8 mouse cellular contexts compared by ENCODE assay signal in genomic region chr1:56972251-56972949, GRCm38 (mm10). TPM values are rescaled to one million over a fixed set of nuclear protein-coding genes. Genes with fewer than 3 reads are reported as not detected.
A peak's percentile ranks its signal among the peaks of the same experiment; 100 is the strongest.
DNase-seq lines count a peak whose midpoint lies in the region; ATAC-seq and TF ChIP-seq lines count a peak whose summit lies in the region.

No protein-coding gene starts in this region.

- no peaks in the 10 kb centered on the region for H3K9me3 ChIP-seq in E14TG2a.4 (ENCODE audit: low read length)
- H3K9me3 ChIP-seq in embryonic facial prominence, embryonic 10.5 days, result no peaks in the 10 kb centered on the region
- no peaks in the 10 kb centered on the region for H3K9me3 ChIP-seq in heart, embryonic 12.5 days (replicated peaks)
- no peaks in the 10 kb centered on the region for H3K9me3 ChIP-seq in kidney, postnatal 0 days (replicated peaks; ENCODE audit: low read length)

- no peak for TF ChIP-seq POLR2A in spleen, adult 2 months (IDR thresholded peaks at IDR 0.05; ENCODE audit: low read depth, low read length)

- H3K9ac ChIP-seq in heart, embryonic 12.5 days, result peak overlapping the region; percentile 70
- peak overlapping the region; percentile 55 for H3K9ac ChIP-seq in kidney, postnatal 0 days (ENCODE audit: low read depth, low read length)

- no peak for TF ChIP-seq CTCF in E14TG2a.4 (conservative IDR thresholded peaks at IDR 0.05; ENCODE audit: low read length)
- TF ChIP-seq CTCF in kidney, postnatal 0 days (IDR thresholded peaks at IDR 0.05; ENCODE audit: low read depth), result no peak
- TF ChIP-seq CTCF in spleen, adult 2 months (IDR thresholded peaks at IDR 0.05; ENCODE audit: extremely low read depth, insufficient read depth, insufficient read length, insufficient replicate concordance), result no peak

- peak overlapping the region; percentile 90 for H3K4me3 ChIP-seq in E14TG2a.4 (replicated peaks; ENCODE audit: low read length)
- peak overlapping the region; percentile 82 for H3K4me3 ChIP-seq in embryonic facial prominence, embryonic 10.5 days
- peak overlapping the region; percentile 66 for H3K4me3 ChIP-seq in heart, embryonic 12.5 days
- peak overlapping the region; percentile 62 for H3K4me3 ChIP-seq in kidney, postnatal 0 days (replicated peaks; ENCODE audit: low read depth, low read length)
- peak overlapping the region; percentile 63 for H3K4me3 ChIP-seq in spleen, adult 2 months (ENCODE audit: extremely low read depth, insufficient read depth, insufficient read length)

- H3K36me3 ChIP-seq in E14TG2a.4 (ENCODE audit: insufficient read depth, low read length), result no peaks in the 10 kb centered on the region
- no peaks in the 10 kb centered on the region for H3K36me3 ChIP-seq in embryonic facial prominence, embryonic 10.5 days (replicated peaks)
- no peaks in the 10 kb centered on the region for H3K36me3 ChIP-seq in heart, embryonic 12.5 days
- H3K36me3 ChIP-seq in kidney, postnatal 0 days (ENCODE audit: insufficient read depth, low read length), result no peaks in the 10 kb centered on the region
- no peaks in the 10 kb centered on the region for H3K36me3 ChIP-seq in spleen, adult 2 months (ENCODE audit: control insufficient read depth, insufficient read depth, low read length)

- peak overlapping the region; percentile 98 for H3K27ac ChIP-seq in embryonic facial prominence, embryonic 10.5 days (replicated peaks)
- H3K27ac ChIP-seq in heart, embryonic 12.5 days (ENCODE audit: poor library complexity, severe bottlenecking), result no peak overlapping the region
- H3K27ac ChIP-seq in kidney, postnatal 0 days, result peak overlapping the region; percentile 85
- no peak overlapping the region for H3K27ac ChIP-seq in spleen, adult 2 months (ENCODE audit: insufficient read depth, low read length)

- WGBS in embryonic facial prominence, embryonic 10.5 days, result under 1% methylated on average over 83 of the region's 83 CpGs
- 0% methylated on average over 83 of the region's 83 CpGs for WGBS in heart, embryonic 12.5 days
- under 1% methylated on average over 68 of the region's 83 CpGs for WGBS in kidney, postnatal 0 days
- under 1% methylated on average over 80 of the region's 83 CpGs for WGBS in spleen, adult 2 months

- DNase-seq in ZHBTc4 (ENCODE audit: low read depth, low spot score), result peak; percentile 82
- DNase-seq in embryonic facial prominence, embryonic 10.5 days (ENCODE audit: low spot score), result peak; percentile 79
- DNase-seq in kidney, postnatal 0 days (ENCODE audit: low spot score), result peak; percentile 46
- peak; percentile 54 for DNase-seq in lung, postnatal 10 days
- DNase-seq in spleen, adult 2 months (ENCODE audit: low read depth in 1 of 2, low spot score in 2 of 2), result peak in 1 of 2 experiments; percentile 37
- no peak for DNase-seq in frontal cortex, postnatal 36 days (ENCODE audit: low spot score in 2 of 2)

- peak; percentile 56 for ATAC-seq in heart, embryonic 12.5 days (ENCODE audit: insufficient number of reproducible peaks, low FRiP score)
- ATAC-seq in kidney, postnatal 0 days (replicated peaks; ENCODE audit: low FRiP score, low read depth), result peak; percentile 33

- H3K4me2 ChIP-seq in heart, embryonic 12.5 days, result peak overlapping the region; percentile 87
- peak overlapping the region; percentile 95 for H3K4me2 ChIP-seq in kidney, postnatal 0 days (ENCODE audit: low read length)

- peaks cover 77% of the 10 kb centered on the region for H3K27me3 ChIP-seq in E14TG2a.4 (ENCODE audit: insufficient read depth, low read length)
- peaks cover 69% of the 10 kb centered on the region for H3K27me3 ChIP-seq in embryonic facial prominence, embryonic 10.5 days (replicated peaks; ENCODE audit: low read depth, poor library complexity, severe bottlenecking)
- H3K27me3 ChIP-seq in heart, embryonic 12.5 days (replicated peaks), result peaks cover 63% of the 10 kb centered on the region
- peaks cover 39% of the 10 kb centered on the region for H3K27me3 ChIP-seq in kidney, postnatal 0 days (ENCODE audit: insufficient read depth, low read length)
- H3K27me3 ChIP-seq in spleen, adult 2 months (ENCODE audit: control insufficient read depth, insufficient read depth, low read length), result peaks cover 35% of the 10 kb centered on the region

- H3K4me1 ChIP-seq in E14TG2a.4 (replicated peaks; ENCODE audit: low read depth, low read length), result peaks cover 51% of the 10 kb centered on the region
- peaks cover 55% of the 10 kb centered on the region for H3K4me1 ChIP-seq in embryonic facial prominence, embryonic 10.5 days
- peaks cover 39% of the 10 kb centered on the region for H3K4me1 ChIP-seq in heart, embryonic 12.5 days (replicated peaks)
- peaks cover 11% of the 10 kb centered on the region; the same call in 1 of the 2 replicates for H3K4me1 ChIP-seq in kidney, postnatal 0 days (replicated peaks; ENCODE audit: insufficient read depth, low read length)
- peaks cover 3% of the 10 kb centered on the region for H3K4me1 ChIP-seq in spleen, adult 2 months (ENCODE audit: control insufficient read depth, insufficient read depth, insufficient read length)

RNA-seq across cellular contexts. Expression of gene Satb2, which starts 6.0 kb away (rescaled TPM):
- polyA plus RNA-seq in embryonic facial prominence, embryonic 10.5 days (2016; fragmentation: Nextera tagmentation; extraction: Ambion mirVana), result 9.0 and 11.3 TPM in 2 replicates
- 0.10 and 0.22 TPM in 2 replicates for polyA plus RNA-seq in heart, embryonic 12.5 days (2016; fragmentation: Nextera tagmentation; extraction: Ambion mirVana)
- polyA plus RNA-seq in kidney, postnatal 0 days (2015; fragmentation: Nextera tagmentation; extraction: Ambion mirVana), result 2.2 and 2.8 TPM in 2 replicates
- polyA plus RNA-seq in spleen, adult 2 months (2012; rRNA removed), result 0.13 and 0.36 TPM in 2 replicates

Comparison
In these comparisons a context has a peak if more than half of its experiments do, and no peak if none do; other contexts are left out.
1. DNase-seq: peak in ZHBTc4 (single experiment), embryonic facial prominence, embryonic 10.5 days (single experiment), kidney, postnatal 0 days (single experiment) and lung, postnatal 10 days (single experiment); none in frontal cortex, postnatal 36 days (0 of 2).
2. H3K27ac ChIP-seq: peak in embryonic facial prominence, embryonic 10.5 days (single experiment) and kidney, postnatal 0 days (single experiment); none in heart, embryonic 12.5 days (single experiment) and spleen, adult 2 months (single experiment).
3. Peak in every context shown above with its lines, with median percentiles within 50 percentile points of each other: H3K4me3 ChIP-seq.